Mouse (Mus musculus) myocyte (in vitro differentiated cells): ENCODE data around the gene Gm8159. TPM values are rescaled to one million over a fixed set of nuclear protein-coding genes. Genes with fewer than 3 reads are reported as not detected.
"Not testable (repeated sequence)": the region's sequence is repeated elsewhere in the genome, so short reads cannot be mapped to it uniquely, and the experiment has no call there.

Experiments used
- H3K27me3 ChIP-seq: one replicate; pipeline ENCODE4 v1.6.1; 2011; ENCODE audit not compliant: control insufficient read depth, insufficient read depth, insufficient read length
- H3K36me3 ChIP-seq: one replicate; pipeline ENCODE4 v1.6.1; 2011; ENCODE audit not compliant: control insufficient read depth, insufficient read depth
- H3K4me2 ChIP-seq: one replicate; pipeline ENCODE4 v1.6.1; 2011; ENCODE audit warnings: low read depth, control low read depth
- H3K4me3 ChIP-seq: one replicate; pipeline ENCODE4 v1.5.1; 2011; ENCODE audit warnings: mild to moderate bottlenecking, control low read depth, moderate library complexity
- H3K79me2 ChIP-seq: one replicate; pipeline ENCODE4 v1.6.1; 2011; ENCODE audit not compliant: control insufficient read depth, insufficient read depth
- H3ac ChIP-seq: one replicate; pipeline ENCODE4 v1.6.1; 2011; ENCODE audit not compliant: control insufficient read depth, insufficient read length
- polyA plus RNA-seq: library from polyadenylated mRNA; unstranded; fragments of >200 nt; fragmentation: generic; extraction: Trizol; gene quantifications from one replicate; pipeline ENCODE4 v1.2.1, GENCODE M21; 2012; ENCODE audit warnings: missing spikeins

Gm8159 gene
- not detected for polyA plus RNA-seq

- not testable (repeated sequence) for H3K4me3 ChIP-seq, H3ac ChIP-seq, H3K27me3 ChIP-seq, H3K36me3 ChIP-seq, H3K4me2 ChIP-seq, H3K79me2 ChIP-seq
Observed at GRCm38 (mm10) chr14:4632052-4632451, at the start of gene Gm8159. Gene Gm8159, plus strand, starts transcription at chr14:4632352.

GRCm38 (mm10) chr14:4649309-4649708 lies 17.2 kb downstream of the Gm8159 start:
- H3K4me3 ChIP-seq, H3ac ChIP-seq, H3K79me2 ChIP-seq, H3K4me2 ChIP-seq, H3K36me3 ChIP-seq, H3K27me3 ChIP-seq: not testable (repeated sequence)

GRCm38 (mm10) chr14:4650324-4650723 lies 18.2 kb downstream of the Gm8159 start:
- not testable (repeated sequence) for H3K4me2 ChIP-seq, H3K36me3 ChIP-seq, H3ac ChIP-seq, H3K4me3 ChIP-seq, H3K79me2 ChIP-seq, H3K27me3 ChIP-seq

GRCm38 (mm10) chr14:4663892-4664291 lies 31.7 kb downstream of the Gm8159 start, which contains the start of gene Gm3239:
Gene Gm3239, plus strand, starts transcription at chr14:4664192.
- H3ac ChIP-seq, H3K4me3 ChIP-seq, H3K36me3 ChIP-seq, H3K4me2 ChIP-seq, H3K27me3 ChIP-seq, H3K79me2 ChIP-seq: not testable (repeated sequence)

Other genes with a start within 250 kb of the Gm8159 start
- not detected for gene Gm3159, start 234.8 kb upstream of the Gm8159 start, polyA plus RNA-seq
- not detected for gene Gm3164, start 216.9 kb upstream of the Gm8159 start, polyA plus RNA-seq
- not detected for gene Gm3173, start 201.4 kb upstream of the Gm8159 start, polyA plus RNA-seq
- gene Gm3182, start 150.6 kb upstream of the Gm8159 start, polyA plus RNA-seq = not detected
- gene Gm3047, start 76.9 kb upstream of the Gm8159 start, polyA plus RNA-seq = not detected
- not detected for gene Gm3239, start 31.8 kb downstream of the Gm8159 start, polyA plus RNA-seq
- not detected for gene Gm7876, start 76.9 kb downstream of the Gm8159 start, polyA plus RNA-seq
- gene Gm3252, start 94.4 kb downstream of the Gm8159 start, polyA plus RNA-seq = not detected
- not detected for gene Gm9602, start 144.0 kb downstream of the Gm8159 start, polyA plus RNA-seq
- gene Gm3269, start 205.8 kb downstream of the Gm8159 start, polyA plus RNA-seq = not detected
- gene Gm3264, start 223.2 kb downstream of the Gm8159 start, polyA plus RNA-seq = not detected